Mouse (Mus musculus) lung, embryonic 15.5 days (tissue): ENCODE data around the gene Lrrc66. TPM values are rescaled to one million over a fixed set of nuclear protein-coding genes. Genes with fewer than 3 reads are reported as not detected.

Experiments
- ATAC-seq: fragments of 200-750 bp; cut with Nextera tagmentation; 2 replicates; pipeline ENCODE4 v1.8.0; 2017; ENCODE audit warnings: moderate number of reproducible peaks, borderline replicate concordance; ENCODE audit not compliant: low FRiP score, low TSS enrichment; ENCODE audit errors: extremely low read depth
- H3K27ac ChIP-seq: fragments of 300-500 bp; sonication (generic); 2 replicates; pipeline ENCODE4 v1.5.1; 2015; ENCODE audit warnings: moderate library complexity, mild to moderate bottlenecking, inconsistent platforms
- H3K27me3 ChIP-seq: fragments of 300-500 bp; sonication (generic); 2 replicates; pipeline ENCODE4 v1.6.1; 2015; ENCODE audit warnings: inconsistent platforms
- H3K36me3 ChIP-seq: fragments of 300-500 bp; sonication (generic); 2 replicates; pipeline ENCODE4 v1.6.1; 2015; ENCODE audit warnings: inconsistent platforms
- H3K4me1 ChIP-seq: fragments of 300-500 bp; sonication (generic); 2 replicates; pipeline ENCODE4 v1.6.1; 2015; ENCODE audit warnings: inconsistent platforms
- H3K4me2 ChIP-seq: fragments of 300-500 bp; sonication (generic); 2 replicates; pipeline ENCODE4 v1.6.1; 2015; ENCODE audit warnings: inconsistent platforms, mild to moderate bottlenecking, moderate library complexity
- H3K4me3 ChIP-seq: fragments of 300-500 bp; sonication (generic); 2 replicates; pipeline ENCODE4 v1.5.1; 2015; ENCODE audit warnings: mild to moderate bottlenecking, inconsistent platforms
- H3K9ac ChIP-seq: fragments of 300-500 bp; sonication (generic); 2 replicates; pipeline ENCODE4 v1.6.1; 2015; ENCODE audit warnings: inconsistent platforms
- H3K9me3 ChIP-seq: fragments of 300-500 bp; sonication (generic); 2 replicates; pipeline ENCODE4 v1.6.1; 2016; ENCODE audit warnings: inconsistent platforms
- WGBS: fragments of 180-500 bp; shearing (Covaris S2); methylation state at CpG from one replicate; pipeline ENCODE4 v1.1.7; 2015; 5-methylcytosine and 5-hydroxymethylcytosine counted together
- polyA plus RNA-seq: library from polyadenylated mRNA; unstranded; fragments of >200 nt; fragmentation: Nextera tagmentation; extraction: Ambion mirVana; gene quantifications from 2 replicates; pipeline ENCODE4 v1.2.1, GENCODE M21; 2015

Lrrc66 gene
- polyA plus RNA-seq, 1 experiment from 2014 or later, result 0.16 TPM

GRCm38 (mm10) chr5:73576708-73577107, 55.6 kb downstream of the Lrrc66 start:
- Histone ChIP-seq H3K9ac (no peak overlapping the region), H3K36me3 (no peaks in the 10 kb centered on the region), H3K4me1 (no peaks in the 10 kb centered on the region), H3K27me3 (no peaks in the 10 kb centered on the region), H3K4me3 (no peak overlapping the region), H3K27ac (no peak overlapping the region), H3K4me2 (no peak overlapping the region), H3K9me3 (no peaks in the 10 kb centered on the region)
- 52% methylated on average over 7 of the region's 7 CpGs for WGBS
- no peak for ATAC-seq

- WGBS, result 95% methylated on average over 4 of the region's 4 CpGs
- no peaks in the 10 kb centered on the region for H3K9me3 ChIP-seq
- ATAC-seq, result no peak
- no peak overlapping the region for H3K4me3 ChIP-seq
- H3K36me3 ChIP-seq, result no peaks in the 10 kb centered on the region
- H3K27ac ChIP-seq, result no peak overlapping the region
- no peak overlapping the region for H3K9ac ChIP-seq
- H3K4me1 ChIP-seq, result no peaks in the 10 kb centered on the region
- no peak overlapping the region for H3K4me2 ChIP-seq
- H3K27me3 ChIP-seq, result no peaks in the 10 kb centered on the region
Observed at GRCm38 (mm10) chr5:73574616-73575015, 57.7 kb downstream of the Lrrc66 start.

GRCm38 (mm10) chr5:73573789-73574188, 58.5 kb downstream of the Lrrc66 start:
- Histone ChIP-seq H3K4me3 (no peak overlapping the region), H3K27ac (no peak overlapping the region), H3K4me1 (no peaks in the 10 kb centered on the region), H3K27me3 (no peaks in the 10 kb centered on the region), H3K9me3 (no peaks in the 10 kb centered on the region), H3K9ac (no peak overlapping the region), H3K36me3 (no peaks in the 10 kb centered on the region), H3K4me2 (no peak overlapping the region)
- WGBS, result 50% methylated on average over 7 of the region's 7 CpGs
- ATAC-seq, result no peak

- H3K27ac ChIP-seq, result no peak overlapping the region
- no peaks in the 10 kb centered on the region for H3K27me3 ChIP-seq
- H3K9me3 ChIP-seq, result no peaks in the 10 kb centered on the region
- ATAC-seq, result no peak
- H3K36me3 ChIP-seq, result no peaks in the 10 kb centered on the region
- H3K4me3 ChIP-seq, result no peak overlapping the region
- H3K4me1 ChIP-seq, result no peaks in the 10 kb centered on the region
- H3K4me2 ChIP-seq, result no peak overlapping the region
- WGBS, result 65% methylated on average over 2 of the region's 2 CpGs
- no peak overlapping the region for H3K9ac ChIP-seq
Observed at GRCm38 (mm10) chr5:73572846-73573245, 59.5 kb downstream of the Lrrc66 start.

- WGBS, result 86% methylated on average over 6 of the region's 6 CpGs
- Histone ChIP-seq H3K4me2 (no peak overlapping the region), H3K9ac (no peak overlapping the region), H3K9me3 (no peaks in the 10 kb centered on the region), H3K27me3 (no peaks in the 10 kb centered on the region), H3K27ac (no peak overlapping the region), H3K36me3 (no peaks in the 10 kb centered on the region), H3K4me1 (no peaks in the 10 kb centered on the region), H3K4me3 (no peak overlapping the region)
- ATAC-seq, result no peak
Observed at GRCm38 (mm10) chr5:73571395-73572156, 60.8 kb downstream of the Lrrc66 start.

- Histone ChIP-seq H3K4me2 (no peak overlapping the region), H3K9ac (no peak overlapping the region), H3K9me3 (no peaks in the 10 kb centered on the region), H3K4me1 (no peaks in the 10 kb centered on the region), H3K27me3 (no peaks in the 10 kb centered on the region), H3K36me3 (no peaks in the 10 kb centered on the region), H3K27ac (no peak overlapping the region), H3K4me3 (no peak overlapping the region)
- 75% methylated on average over 5 of the region's 5 CpGs for WGBS
- ATAC-seq, result no peak
Observed at GRCm38 (mm10) chr5:73569181-73569580, 63.1 kb downstream of the Lrrc66 start.

- 79% methylated on average over 4 of the region's 4 CpGs for WGBS
Observed at GRCm38 (mm10) chr5:73566892-73567291, 65.4 kb downstream of the Lrrc66 start.

GRCm38 (mm10) chr5:73566119-73566518, 66.2 kb downstream of the Lrrc66 start:
- Histone ChIP-seq H3K4me2 (no peak overlapping the region), H3K36me3 (no peaks in the 10 kb centered on the region), H3K9me3 (no peaks in the 10 kb centered on the region), H3K27ac (0 out of 2 replicates have a peak overlapping the region, but pooled peaks have one; percentile 3), H3K4me1 (no peaks in the 10 kb centered on the region), H3K4me3 (no peak overlapping the region), H3K27me3 (no peaks in the 10 kb centered on the region), H3K9ac (no peak overlapping the region)
- ATAC-seq, result no peak
- 62% methylated on average over 5 of the region's 5 CpGs for WGBS

More at GRCm38 (mm10) chr5:73566892-73567291, 65.4 kb downstream of the Lrrc66 start:
- no peaks in the 10 kb centered on the region for H3K4me1 ChIP-seq
- ATAC-seq, result no peak
- H3K4me3 ChIP-seq, result no peak overlapping the region
- no peak overlapping the region for H3K4me2 ChIP-seq
- H3K9ac ChIP-seq, result no peak overlapping the region
- H3K36me3 ChIP-seq, result no peaks in the 10 kb centered on the region
- H3K27me3 ChIP-seq, result no peaks in the 10 kb centered on the region
- no peak overlapping the region for H3K27ac ChIP-seq
- no peaks in the 10 kb centered on the region for H3K9me3 ChIP-seq

- no peak for ATAC-seq
- Histone ChIP-seq H3K9ac (no peak overlapping the region), H3K4me3 (no peak overlapping the region), H3K36me3 (no peaks in the 10 kb centered on the region; the same call in 1 of the 2 replicates), H3K27ac (no peak overlapping the region), H3K4me1 (0 out of 2 replicates have a peak, but pooled peaks cover 3% of the 10 kb centered on the region), H3K4me2 (no peak overlapping the region), H3K27me3 (no peaks in the 10 kb centered on the region), H3K9me3 (no peaks in the 10 kb centered on the region)
- WGBS, result 91% methylated on average over 6 of the region's 6 CpGs
Observed at GRCm38 (mm10) chr5:73564038-73564437, 68.3 kb downstream of the Lrrc66 start.

- Histone ChIP-seq H3K27ac (no peak overlapping the region), H3K9ac (no peak overlapping the region), H3K4me3 (no peak overlapping the region), H3K4me2 (no peak overlapping the region), H3K4me1 (peaks cover 21% of the 10 kb centered on the region; the same call in 1 of the 2 replicates), H3K27me3 (no peaks in the 10 kb centered on the region), H3K9me3 (no peaks in the 10 kb centered on the region), H3K36me3 (peaks cover 2% of the 10 kb centered on the region; the same call in 1 of the 2 replicates)
- WGBS, result 90% methylated on average over 6 of the region's 6 CpGs
- ATAC-seq, result no peak
Observed at GRCm38 (mm10) chr5:73558756-73559155, 73.6 kb downstream of the Lrrc66 start.

- 76% methylated on average over 12 of the region's 12 CpGs for WGBS
- no peaks in the 10 kb centered on the region for H3K9me3 ChIP-seq
- H3K27me3 ChIP-seq, result no peaks in the 10 kb centered on the region
- no peak overlapping the region for H3K4me3 ChIP-seq
- H3K9ac ChIP-seq, result no peak overlapping the region
- H3K27ac ChIP-seq, result no peak overlapping the region
- H3K36me3 ChIP-seq, result peaks cover 6% of the 10 kb centered on the region; the same call in 1 of the 2 replicates
- H3K4me2 ChIP-seq, result no peak overlapping the region
- H3K4me1 ChIP-seq, result peaks cover 21% of the 10 kb centered on the region; the same call in 1 of the 2 replicates
- no peak for ATAC-seq
Observed at GRCm38 (mm10) chr5:73556733-73557425, 75.4 kb downstream of the Lrrc66 start.
